Mouse (Mus musculus) embryonic facial prominence, embryonic 12.5 days (tissue): Measurements from ENCODE around the gene Pms2. TPM values are rescaled to one million over a fixed set of nuclear protein-coding genes. Genes with fewer than 3 reads are reported as not detected.
A peak's percentile ranks its signal among the peaks of the same experiment; 100 is the strongest.

ENCODE experiments used
- ATAC-seq: fragments of 200-750 bp; cut with Nextera tagmentation; 2 replicates; pipeline ENCODE4 v1.8.0; 2017; ENCODE audit not compliant: insufficient number of reproducible peaks, insufficient read depth, low FRiP score, low TSS enrichment
- H3K27ac ChIP-seq: fragments of 300-500 bp; sonication (generic); 2 replicates; pipeline ENCODE4 v1.5.1; 2016; ENCODE audit warnings: mild to moderate bottlenecking
- H3K27me3 ChIP-seq: fragments of 300-500 bp; sonication (generic); 2 replicates; pipeline ENCODE4 v1.6.1; 2016; ENCODE audit warnings: mild to moderate bottlenecking, moderate library complexity
- H3K36me3 ChIP-seq: fragments of 300-500 bp; sonication (generic); 2 replicates; pipeline ENCODE4 v1.6.1; 2016; ENCODE audit warnings: mild to moderate bottlenecking
- H3K4me1 ChIP-seq: fragments of 300-500 bp; sonication (generic); 2 replicates; pipeline ENCODE4 v1.6.1; 2016
- H3K4me2 ChIP-seq: fragments of 300-500 bp; sonication (generic); replicated peaks from 2 replicates; pipeline ENCODE4 v1.6.1; 2016; ENCODE audit warnings: mild to moderate bottlenecking, moderate library complexity
- H3K4me3 ChIP-seq: fragments of 300-500 bp; sonication (generic); 2 replicates; pipeline ENCODE4 v1.5.1; 2016; ENCODE audit warnings: mild to moderate bottlenecking
- H3K9ac ChIP-seq: fragments of 300-500 bp; sonication (generic); 2 replicates; pipeline ENCODE4 v1.6.1; 2016; ENCODE audit warnings: mild to moderate bottlenecking, moderate library complexity
- H3K9me3 ChIP-seq: fragments of 300-500 bp; sonication (generic); 2 replicates; pipeline ENCODE4 v1.6.1; 2016; ENCODE audit warnings: mild to moderate bottlenecking, moderate library complexity
- whole genome bisulfite sequencing: fragments of 180-500 bp; shearing (Covaris S2); methylation state at CpG from one replicate; pipeline ENCODE4 v1.1.7; 2016; 5-methylcytosine and 5-hydroxymethylcytosine counted together
- polyA plus RNA-seq: library from polyadenylated mRNA; unstranded; fragments of >200 nt; fragmentation: Nextera tagmentation; extraction: Ambion mirVana; gene quantifications from 2 replicates; pipeline ENCODE4 v1.2.1, GENCODE M21; 2016

Gene Pms2
- polyA plus RNA-seq, 1 experiment from 2014 or later = 40.4 TPM

DNA sequence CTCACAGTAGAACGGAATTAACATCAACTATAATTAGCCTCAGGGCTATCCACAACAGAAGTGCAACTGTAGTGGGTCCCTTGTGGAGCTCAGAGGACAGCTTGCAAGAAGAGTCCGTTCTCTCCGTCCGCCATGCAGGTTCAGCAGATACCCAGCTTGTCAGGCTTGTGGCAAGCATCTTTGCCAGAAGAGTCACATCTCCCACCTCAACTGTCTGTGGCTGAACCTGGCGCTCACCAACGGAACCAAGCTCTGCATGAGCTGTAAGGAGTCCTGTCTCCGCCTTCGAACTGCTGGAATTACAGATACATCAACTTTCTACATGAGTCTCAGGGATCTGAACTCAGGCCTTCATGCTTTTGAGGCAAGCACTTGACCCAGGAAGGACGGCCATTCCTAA is 26.4 kb downstream of the Pms2 start:
- WGBS = 86% methylated on average over 9 of the region's 9 CpGs
- no peaks in the 10 kb centered on the region for H3K9me3 ChIP-seq
- ATAC-seq = no peak
- no peak overlapping the region for H3K4me3 ChIP-seq
- H3K27me3 ChIP-seq = no peaks in the 10 kb centered on the region
- no peak overlapping the region for H3K9ac ChIP-seq
- H3K4me2 ChIP-seq = no peak overlapping the region
- no peaks in the 10 kb centered on the region for H3K4me1 ChIP-seq
- peaks cover 12% of the 10 kb centered on the region; the same call in 1 of the 2 replicates for H3K36me3 ChIP-seq
- no peak overlapping the region for H3K27ac ChIP-seq

DNA sequence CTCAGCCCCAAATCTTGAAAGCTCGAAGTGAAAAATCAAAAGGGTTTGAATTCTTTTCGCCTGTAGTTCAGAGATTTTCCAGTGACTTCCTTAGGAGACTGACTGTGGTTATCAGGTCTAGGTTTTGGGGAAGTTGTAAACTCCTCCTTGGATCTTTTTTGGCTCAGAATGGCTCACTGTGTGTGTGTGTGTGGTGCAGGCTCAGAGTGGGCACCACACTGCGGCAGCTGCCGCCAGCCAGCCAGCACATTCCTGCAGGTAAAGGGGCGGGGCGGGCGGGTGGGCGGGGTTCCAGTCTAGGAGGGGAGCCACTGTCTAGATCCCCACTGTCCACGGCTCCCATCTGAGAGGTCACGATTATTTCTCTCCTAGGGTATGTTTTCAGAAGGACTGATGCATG is 31.8 kb downstream of the Pms2 start:
- ATAC-seq = 0 out of 2 replicates have a peak, but pooled peaks have one; percentile 28
- H3K27ac ChIP-seq = no peak overlapping the region
- H3K4me1 ChIP-seq = no peaks in the 10 kb centered on the region
- H3K4me2 ChIP-seq = no peak overlapping the region
- H3K4me3 ChIP-seq = no peak overlapping the region
- no peak overlapping the region for H3K9ac ChIP-seq
- no peaks in the 10 kb centered on the region for H3K27me3 ChIP-seq
- WGBS = 23% methylated on average over 10 of the region's 10 CpGs
- H3K9me3 ChIP-seq = no peaks in the 10 kb centered on the region
- no peaks in the 10 kb centered on the region for H3K36me3 ChIP-seq

DNA sequence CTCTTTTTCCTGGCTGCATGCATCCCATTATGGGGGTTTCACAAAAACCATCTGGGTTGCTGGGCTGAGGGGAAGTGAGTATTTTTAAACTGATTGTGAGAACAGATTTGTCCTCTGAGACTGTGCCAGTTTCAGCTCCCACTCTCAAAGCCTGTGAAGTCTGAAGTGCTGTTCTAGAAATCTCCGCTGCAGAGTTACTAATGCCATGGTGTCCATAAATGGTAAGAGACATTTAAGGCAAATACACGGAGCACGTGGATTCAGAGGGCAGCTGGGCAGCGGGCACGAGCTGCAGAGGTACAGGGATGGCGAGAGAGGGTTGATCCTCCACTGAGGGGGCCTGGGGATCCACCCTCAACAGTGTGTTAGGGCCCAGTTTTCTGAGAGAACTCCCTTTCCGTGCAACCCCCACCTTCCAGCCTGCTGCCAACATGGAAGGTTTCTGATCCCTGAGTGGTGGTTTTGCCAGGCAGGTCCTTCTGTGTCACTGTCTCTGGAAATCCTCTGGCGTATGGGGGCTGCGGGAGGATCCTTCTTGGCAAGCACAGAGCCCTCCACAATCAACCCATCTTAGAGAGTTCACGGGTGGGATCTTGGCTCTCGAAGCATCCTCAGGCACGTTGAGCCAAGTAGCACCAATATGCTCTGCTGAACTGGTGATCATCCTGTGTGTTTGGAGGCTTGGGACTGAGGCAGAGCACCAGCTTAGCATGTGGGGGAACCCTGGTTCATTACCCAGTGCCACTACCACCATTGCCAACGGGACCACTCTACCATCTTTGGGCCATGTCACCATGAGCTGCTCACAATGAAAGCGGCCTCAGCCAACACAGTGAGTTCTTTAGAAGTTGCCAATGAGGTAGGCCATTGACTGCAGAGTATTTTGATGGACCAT is 33.7 kb downstream of the Pms2 start:
- H3K4me1 ChIP-seq = no peaks in the 10 kb centered on the region
- ATAC-seq = no peak
- 90% methylated on average over 14 of the region's 14 CpGs for WGBS
- no peaks in the 10 kb centered on the region for H3K36me3 ChIP-seq
- H3K9me3 ChIP-seq = no peaks in the 10 kb centered on the region
- no peak overlapping the region for H3K4me2 ChIP-seq
- H3K4me3 ChIP-seq = no peak overlapping the region
- H3K9ac ChIP-seq = no peak overlapping the region
- no peak overlapping the region for H3K27ac ChIP-seq
- no peaks in the 10 kb centered on the region for H3K27me3 ChIP-seq

- ATAC-seq = no peak
- no peaks in the 10 kb centered on the region for H3K9me3 ChIP-seq
- H3K27ac ChIP-seq = no peak overlapping the region
- no peak overlapping the region for H3K4me2 ChIP-seq
- H3K4me3 ChIP-seq = no peak overlapping the region
- no peak overlapping the region for H3K9ac ChIP-seq
- 84% methylated on average over 12 of the region's 12 CpGs for WGBS
- H3K27me3 ChIP-seq = no peaks in the 10 kb centered on the region
- H3K4me1 ChIP-seq = no peaks in the 10 kb centered on the region
- no peaks in the 10 kb centered on the region for H3K36me3 ChIP-seq
Measured at GRCm38 (mm10) chr5:143948361-143948760, 38.6 kb downstream of the Pms2 start.

GRCm38 (mm10) chr5:143950016-143950415 is 40.3 kb downstream of the Pms2 start:
- no peaks in the 10 kb centered on the region for H3K27me3 ChIP-seq
- H3K4me2 ChIP-seq = no peak overlapping the region
- H3K9me3 ChIP-seq = no peaks in the 10 kb centered on the region
- H3K36me3 ChIP-seq = no peaks in the 10 kb centered on the region
- ATAC-seq = no peak
- WGBS = 60% methylated on average over 5 of the region's 5 CpGs
- H3K4me1 ChIP-seq = no peaks in the 10 kb centered on the region
- no peak overlapping the region for H3K4me3 ChIP-seq
- no peak overlapping the region for H3K9ac ChIP-seq
- H3K27ac ChIP-seq = no peak overlapping the region

GRCm38 (mm10) chr5:143957101-143957500 is 47.3 kb downstream of the Pms2 start:
- Histone ChIP-seq H3K9me3 (no peaks in the 10 kb centered on the region), H3K4me2 (no peak overlapping the region), H3K9ac (no peak overlapping the region), H3K4me1 (no peaks in the 10 kb centered on the region), H3K4me3 (no peak overlapping the region), H3K36me3 (no peaks in the 10 kb centered on the region), H3K27me3 (no peaks in the 10 kb centered on the region), H3K27ac (no peak overlapping the region)
- ATAC-seq = no peak
- WGBS = 93% methylated on average over 6 of the region's 6 CpGs

DNA sequence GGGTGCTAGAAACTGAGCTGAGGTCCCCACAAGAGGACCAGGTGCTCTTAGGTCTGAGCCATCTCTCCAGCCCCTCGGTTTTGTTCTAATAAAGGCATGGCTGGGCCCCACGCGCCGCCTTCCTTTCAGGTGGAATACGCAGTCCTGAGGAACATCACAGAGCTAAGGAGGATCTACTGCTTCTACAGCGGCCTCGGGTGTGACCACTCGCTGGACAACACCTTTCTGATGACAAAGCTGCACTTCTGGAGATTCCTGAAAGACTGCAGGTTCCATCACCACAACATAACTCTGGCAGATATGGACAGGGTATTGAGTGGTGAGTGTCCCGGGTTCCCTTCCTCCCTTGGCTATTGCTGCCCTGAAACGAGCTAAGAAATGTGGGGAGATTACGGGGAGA is 49.8 kb downstream of the Pms2 start:
- Histone ChIP-seq H3K4me2 (no peak overlapping the region), H3K9ac (no peak overlapping the region), H3K4me1 (no peaks in the 10 kb centered on the region), H3K9me3 (no peaks in the 10 kb centered on the region), H3K36me3 (no peaks in the 10 kb centered on the region), H3K27me3 (no peaks in the 10 kb centered on the region), H3K4me3 (no peak overlapping the region), H3K27ac (no peak overlapping the region)
- WGBS = 88% methylated on average over 11 of the region's 11 CpGs
- ATAC-seq = no peak

- H3K4me2 ChIP-seq = no peak overlapping the region
- no peak overlapping the region for H3K4me3 ChIP-seq
- no peak overlapping the region for H3K9ac ChIP-seq
- no peaks in the 10 kb centered on the region for H3K27me3 ChIP-seq
- no peak overlapping the region for H3K27ac ChIP-seq
- ATAC-seq = no peak
- H3K4me1 ChIP-seq = no peaks in the 10 kb centered on the region
- no peaks in the 10 kb centered on the region for H3K9me3 ChIP-seq
- WGBS = 80% methylated on average over 8 of the region's 8 CpGs
- H3K36me3 ChIP-seq = no peaks in the 10 kb centered on the region
Measured at GRCm38 (mm10) chr5:143961176-143961575, 51.4 kb downstream of the Pms2 start.

DNA sequence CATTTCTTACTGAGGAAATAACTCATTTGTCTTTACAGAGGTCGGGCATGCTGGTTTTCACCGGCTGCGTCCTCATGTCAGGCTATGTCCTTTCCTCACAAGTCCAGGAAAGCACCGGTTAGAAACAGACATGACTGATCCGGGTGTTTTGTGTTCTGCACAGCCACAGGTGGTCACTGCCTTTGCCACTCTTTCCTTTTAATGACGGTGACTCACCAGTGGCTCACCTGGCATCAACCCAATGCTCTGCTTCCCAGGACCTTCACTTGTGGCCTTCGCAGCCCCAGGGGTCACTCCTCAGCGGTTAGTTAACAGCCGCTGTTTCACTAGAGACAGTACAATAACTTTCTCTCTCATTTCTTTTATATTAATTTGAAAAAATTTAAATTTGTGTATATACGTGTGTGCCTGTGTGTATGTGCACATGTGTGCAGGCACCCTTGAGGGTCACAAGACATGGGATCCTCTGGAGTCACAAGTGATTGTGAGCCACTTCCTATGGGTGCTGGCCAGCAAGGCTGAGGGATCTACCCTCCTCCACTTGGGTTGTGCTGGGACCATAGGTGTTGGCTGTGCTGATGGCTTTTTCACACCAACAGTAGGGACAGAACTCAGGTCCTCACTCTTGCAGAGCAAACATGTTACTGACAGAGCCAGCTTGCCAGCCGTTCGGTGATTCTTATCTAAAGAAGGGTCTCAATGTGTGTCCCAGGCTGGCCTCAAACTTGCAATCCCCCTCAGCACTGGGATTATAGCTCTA is 56.0 kb downstream of the Pms2 start:
- ATAC-seq = no peak
- no peak overlapping the region for H3K4me3 ChIP-seq
- no peaks in the 10 kb centered on the region for H3K4me1 ChIP-seq
- no peaks in the 10 kb centered on the region for H3K27me3 ChIP-seq
- H3K27ac ChIP-seq = no peak overlapping the region
- no peak overlapping the region for H3K9ac ChIP-seq
- no peaks in the 10 kb centered on the region for H3K9me3 ChIP-seq
- 88% methylated on average over 12 of the region's 12 CpGs for WGBS
- H3K36me3 ChIP-seq = no peaks in the 10 kb centered on the region
- H3K4me2 ChIP-seq = no peak overlapping the region

DNA sequence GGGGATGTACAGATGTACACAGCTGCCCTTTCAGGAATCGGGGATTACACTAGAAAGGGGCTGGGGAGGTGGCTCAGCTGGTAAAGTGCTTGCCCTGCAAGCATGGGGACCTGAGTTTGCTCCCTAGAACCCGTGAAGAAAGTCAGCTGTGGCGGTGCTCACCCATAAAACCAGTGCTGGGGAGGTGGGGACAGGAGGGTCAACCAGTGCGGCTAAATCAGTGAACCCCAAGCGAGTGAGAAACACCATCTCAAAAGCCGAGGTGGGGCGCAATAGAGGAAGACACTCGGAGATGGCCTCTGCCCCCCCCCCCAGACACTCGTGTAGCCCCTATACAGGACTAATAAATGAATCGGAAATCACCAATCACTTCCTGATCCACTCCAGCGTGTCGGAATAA is 56.9 kb downstream of the Pms2 start:
- Histone ChIP-seq H3K4me2 (no peak overlapping the region), H3K36me3 (no peaks in the 10 kb centered on the region), H3K9me3 (no peaks in the 10 kb centered on the region), H3K27me3 (no peaks in the 10 kb centered on the region), H3K9ac (no peak overlapping the region), H3K4me3 (no peak overlapping the region), H3K4me1 (no peaks in the 10 kb centered on the region), H3K27ac (no peak overlapping the region)
- WGBS = 89% methylated on average over 12 of the region's 12 CpGs
- ATAC-seq = no peak

DNA sequence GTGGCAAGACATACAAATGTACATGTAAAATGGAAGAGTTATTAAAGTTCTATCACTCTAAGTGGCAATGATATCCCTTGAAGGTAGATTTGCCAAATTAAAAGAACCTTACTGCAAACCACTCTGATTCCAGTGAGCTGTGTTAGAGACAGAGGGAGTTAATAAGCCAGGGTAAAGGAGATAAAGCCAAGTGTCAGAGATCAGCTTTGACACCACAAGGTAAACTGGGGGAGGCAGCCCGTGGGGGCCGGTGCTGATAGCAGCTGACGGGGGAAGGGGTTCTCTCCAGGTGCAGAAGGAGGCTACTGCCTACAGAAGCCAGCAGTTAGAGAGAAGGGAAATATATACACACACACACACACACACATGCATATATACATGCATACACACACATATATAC is 62.9 kb downstream of the Pms2 start:
- H3K27me3 ChIP-seq = no peaks in the 10 kb centered on the region
- no peak overlapping the region for H3K4me2 ChIP-seq
- ATAC-seq = no peak
- H3K27ac ChIP-seq = no peak overlapping the region
- H3K9ac ChIP-seq = no peak overlapping the region
- no peak overlapping the region for H3K4me3 ChIP-seq
- no peaks in the 10 kb centered on the region for H3K9me3 ChIP-seq
- 79% methylated on average over 3 of the region's 3 CpGs for WGBS
- no peaks in the 10 kb centered on the region for H3K36me3 ChIP-seq
- H3K4me1 ChIP-seq = no peaks in the 10 kb centered on the region
